Mouse (Mus musculus) erythroblast, embryonic 14.5 days (primary cell): ENCODE results near the gene Sap18. TPM values are rescaled to one million over a fixed set of nuclear protein-coding genes. Genes with fewer than 3 reads are reported as not detected.

Source experiments
- H3K27me3 ChIP-seq: 2 replicates; pipeline ENCODE4 v1.6.1; 2012; ENCODE audit warnings: inconsistent platforms; ENCODE audit not compliant: control insufficient read depth
- H3K36me3 ChIP-seq: 2 replicates; pipeline ENCODE4 v1.6.1; 2012; ENCODE audit warnings: mild to moderate bottlenecking, inconsistent platforms; ENCODE audit not compliant: control insufficient read depth
- H3K4me1 ChIP-seq: 2 replicates; pipeline ENCODE4 v1.6.1; 2012; ENCODE audit warnings: inconsistent platforms; ENCODE audit not compliant: control insufficient read depth
- H3K4me3 ChIP-seq: replicated peaks from 2 replicates; pipeline ENCODE3; 2012; ENCODE audit warnings: moderate library complexity, mild to moderate bottlenecking, inconsistent platforms
- H3K9me3 ChIP-seq: 2 replicates; pipeline ENCODE4 v1.6.1; 2012; ENCODE audit warnings: low read length, inconsistent platforms, mixed read lengths; ENCODE audit not compliant: control insufficient read depth
- GATA1 ChIP-seq: IDR thresholded peaks from 2 replicates; pipeline ENCODE4 v1.6.1; 2012; ENCODE audit warnings: low read length, inconsistent platforms, mixed read lengths
- TAL1 ChIP-seq: IDR thresholded peaks from 3 replicates; pipeline ENCODE4 v1.6.1; 2012; ENCODE audit warnings: low read length, inconsistent platforms, mixed read lengths
- polyA plus RNA-seq: library from polyadenylated mRNA; stranded (reverse); fragments of >175 nt; gene quantifications from 2 replicates; pipeline ENCODE4 v1.2.3, GENCODE M21; 2012

Gene Sap18
- polyA plus RNA-seq, 1 experiment = 83.5 TPM

- H3K4me3 ChIP-seq = no peak overlapping the region
- H3K9me3 ChIP-seq = no peaks in the 10 kb centered on the region
- peaks cover 7% of the 10 kb centered on the region for H3K27me3 ChIP-seq
- TF ChIP-seq TAL1 = no peak
- TF ChIP-seq GATA1 = no peak
- H3K4me1 ChIP-seq = no peaks in the 10 kb centered on the region
- H3K36me3 ChIP-seq = no peaks in the 10 kb centered on the region
Observed at GRCm38 (mm10) chr14:57769102-57769501, 28.9 kb upstream of the Sap18 start.

- H3K27me3 ChIP-seq = peaks cover 7% of the 10 kb centered on the region
- no peaks in the 10 kb centered on the region for H3K9me3 ChIP-seq
- no peaks in the 10 kb centered on the region for H3K4me1 ChIP-seq
- no peak overlapping the region for H3K4me3 ChIP-seq
- no peaks in the 10 kb centered on the region for H3K36me3 ChIP-seq
- TF ChIP-seq GATA1 = no peak
- no peak for TF ChIP-seq TAL1
Observed at GRCm38 (mm10) chr14:57772157-57772815, 25.7 kb upstream of the Sap18 start.

GRCm38 (mm10) chr14:57787406-57787805, 10.6 kb upstream of the Sap18 start:
- Histone ChIP-seq H3K4me1 (no peaks in the 10 kb centered on the region), H3K36me3 (no peaks in the 10 kb centered on the region), H3K27me3 (peaks cover 3% of the 10 kb centered on the region; the same call in 1 of the 2 replicates), H3K9me3 (no peaks in the 10 kb centered on the region), H3K4me3 (no peak overlapping the region)
- TF ChIP-seq TAL1 (no peak), GATA1 (no peak)

- Histone ChIP-seq H3K4me3 (no peak overlapping the region), H3K36me3 (no peaks in the 10 kb centered on the region), H3K4me1 (no peaks in the 10 kb centered on the region), H3K9me3 (no peaks in the 10 kb centered on the region), H3K27me3 (peaks cover 5% of the 10 kb centered on the region; the same call in 1 of the 2 replicates)
- TF ChIP-seq GATA1 = no peak
- TF ChIP-seq TAL1 = no peak
Observed at GRCm38 (mm10) chr14:57789311-57789710, 8.7 kb upstream of the Sap18 start.

GRCm38 (mm10) chr14:57789759-57790158, 8.2 kb upstream of the Sap18 start:
- TF ChIP-seq GATA1 (no peak), TAL1 (no peak)
- Histone ChIP-seq H3K36me3 (no peaks in the 10 kb centered on the region), H3K27me3 (peaks cover 3% of the 10 kb centered on the region; the same call in 1 of the 2 replicates), H3K4me1 (no peaks in the 10 kb centered on the region), H3K4me3 (no peak overlapping the region), H3K9me3 (no peaks in the 10 kb centered on the region)

- no peaks in the 10 kb centered on the region for H3K4me1 ChIP-seq
- H3K4me3 ChIP-seq = no peak overlapping the region
- no peaks in the 10 kb centered on the region for H3K36me3 ChIP-seq
- no peaks in the 10 kb centered on the region for H3K9me3 ChIP-seq
- H3K27me3 ChIP-seq = 0 out of 2 replicates have a peak, but pooled peaks cover 2% of the 10 kb centered on the region
- no peak for TF ChIP-seq TAL1
- no peak for TF ChIP-seq GATA1
Observed at GRCm38 (mm10) chr14:57791171-57791570, 6.8 kb upstream of the Sap18 start.

GRCm38 (mm10) chr14:57797551-57797950, 429 bp upstream of the Sap18 start:
- H3K9me3 ChIP-seq = no peaks in the 10 kb centered on the region
- peaks cover 34% of the 10 kb centered on the region for H3K4me1 ChIP-seq
- H3K36me3 ChIP-seq = peaks cover 27% of the 10 kb centered on the region
- peak overlapping the region; percentile 95 for H3K4me3 ChIP-seq
- H3K27me3 ChIP-seq = 0 out of 2 replicates have a peak, but pooled peaks cover 2% of the 10 kb centered on the region
- TF ChIP-seq TAL1 (no peak), GATA1 (no peak)

GRCm38 (mm10) chr14:57803731-57804130, 5.8 kb downstream of the Sap18 start:
- H3K27me3 ChIP-seq = no peaks in the 10 kb centered on the region
- TF ChIP-seq GATA1 (no peak), TAL1 (no peak)
- peaks cover 25% of the 10 kb centered on the region for H3K4me1 ChIP-seq
- H3K36me3 ChIP-seq = peaks cover 87% of the 10 kb centered on the region
- H3K4me3 ChIP-seq = no peak overlapping the region
- no peaks in the 10 kb centered on the region for H3K9me3 ChIP-seq

GRCm38 (mm10) chr14:57808558-57808957, 10.6 kb downstream of the Sap18 start:
- Histone ChIP-seq H3K27me3 (no peaks in the 10 kb centered on the region), H3K36me3 (peaks cover 98% of the 10 kb centered on the region), H3K9me3 (no peaks in the 10 kb centered on the region), H3K4me3 (no peak overlapping the region), H3K4me1 (no peaks in the 10 kb centered on the region)
- TF ChIP-seq TAL1 (no peak), GATA1 (no peak)

- H3K27me3 ChIP-seq = no peaks in the 10 kb centered on the region
- H3K4me3 ChIP-seq = no peak overlapping the region
- H3K9me3 ChIP-seq = no peaks in the 10 kb centered on the region
- H3K36me3 ChIP-seq = peaks cover 98% of the 10 kb centered on the region
- TF ChIP-seq TAL1 (no peak), GATA1 (no peak)
- no peaks in the 10 kb centered on the region for H3K4me1 ChIP-seq
Observed at GRCm38 (mm10) chr14:57810886-57811285, 12.9 kb downstream of the Sap18 start.
